9 mouse cellular contexts compared by ENCODE assay signal in genomic region chr9:32519101-32520051, GRCm38 (mm10). TPM values are rescaled to one million over a fixed set of nuclear protein-coding genes. Genes with fewer than 3 reads are reported as not detected.
DNase-seq lines count a peak whose midpoint lies in the region; ATAC-seq and TF ChIP-seq lines count a peak whose summit lies in the region.
"Had no signal": no experiment of that assay in that cellular context is flagged by ENCODE, and none has a peak within 500 bp of the region (broad histone marks: within the 10 kb centered on the region; RNA-seq: fewer than 3 reads in every experiment).

No protein-coding gene starts in this region.

- H3K4me3 ChIP-seq in lung, embryonic 15.5 days: no peak overlapping the region
- H3K4me3 ChIP-seq in lung, adult 2 months (replicated peaks; ENCODE audit: extremely low read depth, low read depth, low read length): no peak overlapping the region
- no peak overlapping the region for H3K4me3 ChIP-seq in embryonic facial prominence, embryonic 13.5 days
- no peak overlapping the region for H3K4me3 ChIP-seq in kidney, embryonic 15.5 days (replicated peaks)

- peak overlapping the region; percentile 34 for H3K4me2 ChIP-seq in lung, embryonic 15.5 days
- peak overlapping the region; percentile 42 for H3K4me2 ChIP-seq in embryonic facial prominence, embryonic 13.5 days
- no peak overlapping the region for H3K4me2 ChIP-seq in kidney, embryonic 15.5 days

- no peaks in the 10 kb centered on the region for H3K9me3 ChIP-seq in lung, embryonic 15.5 days
- H3K9me3 ChIP-seq in embryonic facial prominence, embryonic 13.5 days: no peaks in the 10 kb centered on the region
- H3K9me3 ChIP-seq in kidney, embryonic 15.5 days (replicated peaks): no peaks in the 10 kb centered on the region

- H3K4me1 ChIP-seq in lung, embryonic 15.5 days: peaks cover 40% of the 10 kb centered on the region
- H3K4me1 ChIP-seq in lung, adult 2 months (ENCODE audit: control insufficient read depth, insufficient read depth, low read length): peaks cover 28% of the 10 kb centered on the region
- H3K4me1 ChIP-seq in embryonic facial prominence, embryonic 13.5 days: peaks cover 70% of the 10 kb centered on the region
- H3K4me1 ChIP-seq in kidney, embryonic 15.5 days: peaks cover 23% of the 10 kb centered on the region

- H3K36me3 ChIP-seq in lung, embryonic 15.5 days: no peaks in the 10 kb centered on the region
- no peaks in the 10 kb centered on the region for H3K36me3 ChIP-seq in embryonic facial prominence, embryonic 13.5 days
- no peaks in the 10 kb centered on the region for H3K36me3 ChIP-seq in kidney, embryonic 15.5 days

- 25% methylated on average over 22 of the region's 22 CpGs for WGBS in lung, embryonic 15.5 days
- WGBS in lung, adult 2 months: 35% methylated on average over 22 of the region's 22 CpGs
- 40% methylated on average over 22 of the region's 22 CpGs for WGBS in embryonic facial prominence, embryonic 13.5 days
- WGBS in kidney, embryonic 15.5 days: 52% methylated on average over 22 of the region's 22 CpGs

- DNase-seq in lung, adult 2 months: no peak
- no peak for DNase-seq in natural killer cell, adult 2 months (ENCODE audit: low spot score in 2 of 2)
- DNase-seq in gastrocnemius, adult 18-20 months (ENCODE audit: low spot score): no peak
- no peak for DNase-seq in B cell, adult 2 months

- H3K27ac ChIP-seq in lung, embryonic 15.5 days: peak overlapping the region; percentile 91
- H3K27ac ChIP-seq in embryonic facial prominence, embryonic 13.5 days: peak overlapping the region; percentile 88
- peak overlapping the region; percentile 57 for H3K27ac ChIP-seq in kidney, embryonic 15.5 days

- peak; percentile 79 for ATAC-seq in lung, embryonic 15.5 days (ENCODE audit: borderline replicate concordance, extremely low read depth, low FRiP score, low TSS enrichment)
- no peak for ATAC-seq in embryonic facial prominence, embryonic 13.5 days (ENCODE audit: insufficient number of reproducible peaks, insufficient read depth, low FRiP score, low TSS enrichment, low read depth)
- ATAC-seq in kidney, embryonic 15.5 days (replicated peaks; ENCODE audit: low FRiP score): 0 out of 2 replicates have a peak, but pooled peaks have one; percentile 40
- ATAC-seq in megakaryocyte-erythroid progenitor cell, adult 5-6 weeks (replicated peaks; ENCODE audit: low FRiP score, low TSS enrichment, poor library complexity, severe bottlenecking): peak; percentile 64
- ATAC-seq: Patski had no signal

- H3K27me3 ChIP-seq in lung, embryonic 15.5 days: no peaks in the 10 kb centered on the region
- no peaks in the 10 kb centered on the region for H3K27me3 ChIP-seq in embryonic facial prominence, embryonic 13.5 days
- H3K27me3 ChIP-seq in kidney, embryonic 15.5 days: no peaks in the 10 kb centered on the region
- H3K27me3 ChIP-seq: Patski had no signal

- H3K9ac ChIP-seq in lung, embryonic 15.5 days: peak overlapping the region; percentile 26
- peak overlapping the region; percentile 32; the same call in 1 of the 2 replicates for H3K9ac ChIP-seq in embryonic facial prominence, embryonic 13.5 days
- no peak overlapping the region for H3K9ac ChIP-seq in kidney, embryonic 15.5 days

- TF ChIP-seq POLR2A in lung, adult 2 months (IDR thresholded peaks at IDR 0.05; ENCODE audit: borderline replicate concordance, extremely low read depth, low read depth, low read length): no peak

- no peak for TF ChIP-seq CTCF in lung, adult 2 months (IDR thresholded peaks at IDR 0.05; ENCODE audit: insufficient read depth, low read length)

RNA-seq across cellular contexts. Expression of gene Fli1, which starts 23.3 kb away (rescaled TPM):
- polyA plus RNA-seq in lung, embryonic 15.5 days (2015; fragmentation: Nextera tagmentation; extraction: Ambion mirVana): 34.4 and 35.2 TPM in 2 replicates
- polyA plus RNA-seq in lung, adult 2 months (2012; rRNA removed): 12.9 and 14.1 TPM in 2 replicates
- 24.1 and 26.7 TPM in 2 replicates for polyA plus RNA-seq in embryonic facial prominence, embryonic 13.5 days (2015; fragmentation: Nextera tagmentation; extraction: Ambion mirVana)
- 28.3 and 31.0 TPM in 2 replicates for polyA plus RNA-seq in kidney, embryonic 15.5 days (2015; fragmentation: Nextera tagmentation; extraction: Ambion mirVana)
- total RNA-seq in megakaryocyte-erythroid progenitor cell, adult 5-6 weeks (2014; fragmentation: Nextera tagmentation): 8.9 and 18.6 TPM in 2 replicates
- 17.7 and 38.1 TPM in 2 replicates for total RNA-seq in megakaryocyte-erythroid progenitor cell, adult 5-6 weeks (2017)
- 1 to 10 TPM; 5.3 to 7.2 TPM for total RNA-seq in gastrocnemius, adult 18-20 months (2021)
